Mouse (Mus musculus) forebrain, embryonic 10.5 days (tissue): Measurements from ENCODE around the gene Zfyve1. TPM values are rescaled to one million over a fixed set of nuclear protein-coding genes. Genes with fewer than 3 reads are reported as not detected.

Experiments used
- DNase-seq: peaks from one replicate; pipeline ENCODE4 v3.0.0-alpha.2; 2017; ENCODE audit warnings: low spot score; ENCODE audit errors: extremely low spot score
- H3K27ac ChIP-seq: fragments of 300-500 bp; sonication (generic); 2 replicates; pipeline ENCODE4 v1.5.1; 2016; ENCODE audit warnings: mild to moderate bottlenecking
- H3K27me3 ChIP-seq: fragments of 300-500 bp; sonication (generic); 2 replicates; pipeline ENCODE4 v1.6.1; 2016; ENCODE audit warnings: mild to moderate bottlenecking; ENCODE audit not compliant: poor library complexity, severe bottlenecking
- H3K36me3 ChIP-seq: fragments of 300-500 bp; sonication (generic); replicated peaks from 2 replicates; pipeline ENCODE4 v1.6.1; 2016; ENCODE audit warnings: mild to moderate bottlenecking, moderate library complexity
- H3K4me1 ChIP-seq: fragments of 300-500 bp; sonication (generic); 2 replicates; pipeline ENCODE4 v1.6.1; 2016
- H3K4me3 ChIP-seq: fragments of 300-500 bp; sonication (generic); 2 replicates; pipeline ENCODE4 v1.5.1; 2016; ENCODE audit warnings: mild to moderate bottlenecking, moderate library complexity
- H3K9me3 ChIP-seq: fragments of 300-500 bp; sonication (generic); 2 replicates; pipeline ENCODE4 v1.6.1; 2016; ENCODE audit warnings: mild to moderate bottlenecking, moderate library complexity
- WGBS: fragments of 180-500 bp; shearing (Covaris S2); methylation state at CpG from one replicate; pipeline ENCODE4 v1.1.7; 2016; 5-methylcytosine and 5-hydroxymethylcytosine counted together
- polyA plus RNA-seq: library from polyadenylated mRNA; unstranded; fragments of >200 nt; fragmentation: Nextera tagmentation; extraction: Ambion mirVana; gene quantifications from 2 replicates; pipeline ENCODE4 v1.2.1, GENCODE M21; 2016

Zfyve1 gene
- polyA plus RNA-seq, 1 experiment from 2014 or later: 21.3 TPM

GRCm38 (mm10) chr12:83572717-83573116 is 24.3 kb downstream of the Zfyve1 start:
- 89% methylated on average over 5 of the region's 5 CpGs for WGBS
- Histone ChIP-seq H3K27me3 (no peaks in the 10 kb centered on the region), H3K4me1 (no peaks in the 10 kb centered on the region), H3K36me3 (peaks cover 83% of the 10 kb centered on the region), H3K4me3 (no peak overlapping the region), H3K9me3 (no peaks in the 10 kb centered on the region), H3K27ac (no peak overlapping the region)
- no peak for DNase-seq

GRCm38 (mm10) chr12:83569866-83570265 is 27.2 kb downstream of the Zfyve1 start:
- Histone ChIP-seq H3K4me3 (no peak overlapping the region), H3K9me3 (no peaks in the 10 kb centered on the region), H3K27ac (no peak overlapping the region), H3K4me1 (no peaks in the 10 kb centered on the region), H3K27me3 (no peaks in the 10 kb centered on the region), H3K36me3 (peaks cover 90% of the 10 kb centered on the region)
- 81% methylated on average over 3 of the region's 3 CpGs for WGBS
- DNase-seq: no peak

DNA sequence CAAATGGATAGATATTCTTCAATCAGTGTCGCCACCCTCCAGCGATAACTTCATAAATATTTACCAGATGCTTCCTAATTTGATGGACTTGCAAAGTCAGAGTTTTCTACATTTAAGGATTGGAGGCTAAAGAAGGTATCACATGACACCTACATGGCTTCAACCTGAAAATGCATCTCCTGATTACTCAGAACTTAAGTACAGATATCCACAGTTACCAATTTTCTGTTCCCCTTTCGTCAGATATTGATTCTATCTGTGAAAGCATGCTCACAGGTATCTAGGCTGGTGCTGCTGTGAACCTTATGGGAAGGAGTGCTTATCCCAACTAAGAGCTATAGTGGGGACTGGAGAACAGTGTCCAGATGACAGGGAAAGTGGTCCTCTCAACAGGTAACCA is 34.4 kb downstream of the Zfyve1 start:
- DNase-seq: no peak
- Histone ChIP-seq H3K9me3 (no peaks in the 10 kb centered on the region), H3K4me1 (peaks cover 8% of the 10 kb centered on the region), H3K36me3 (peaks cover 93% of the 10 kb centered on the region), H3K27me3 (no peaks in the 10 kb centered on the region), H3K27ac (no peak overlapping the region), H3K4me3 (no peak overlapping the region)
- WGBS: 94% methylated on average over 3 of the region's 3 CpGs

DNA sequence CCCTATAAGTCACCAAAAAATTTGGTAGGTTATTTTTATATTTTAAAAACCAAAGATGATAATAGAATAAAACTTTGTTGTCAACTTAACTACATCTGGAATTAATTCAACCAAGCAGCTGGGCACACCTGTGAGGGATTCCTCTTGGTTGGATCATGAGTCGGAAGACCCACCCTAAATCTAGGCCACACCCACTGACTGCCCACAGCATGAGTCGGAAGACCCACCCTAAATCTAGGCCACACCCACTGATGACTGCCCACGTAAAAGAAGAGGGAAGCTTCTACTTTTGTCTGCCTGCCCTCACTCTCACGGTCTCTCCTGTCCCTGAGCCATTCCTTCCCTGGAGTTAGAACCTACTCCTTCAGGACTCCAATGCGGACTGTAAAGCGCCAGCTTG is 36.8 kb downstream of the Zfyve1 start:
- Histone ChIP-seq H3K27ac (no peak overlapping the region), H3K36me3 (peaks cover 93% of the 10 kb centered on the region), H3K4me1 (peaks cover 8% of the 10 kb centered on the region), H3K27me3 (no peaks in the 10 kb centered on the region), H3K4me3 (no peak overlapping the region), H3K9me3 (no peaks in the 10 kb centered on the region)
- no peak for DNase-seq
- WGBS: 76% methylated on average over 6 of the region's 6 CpGs

DNA sequence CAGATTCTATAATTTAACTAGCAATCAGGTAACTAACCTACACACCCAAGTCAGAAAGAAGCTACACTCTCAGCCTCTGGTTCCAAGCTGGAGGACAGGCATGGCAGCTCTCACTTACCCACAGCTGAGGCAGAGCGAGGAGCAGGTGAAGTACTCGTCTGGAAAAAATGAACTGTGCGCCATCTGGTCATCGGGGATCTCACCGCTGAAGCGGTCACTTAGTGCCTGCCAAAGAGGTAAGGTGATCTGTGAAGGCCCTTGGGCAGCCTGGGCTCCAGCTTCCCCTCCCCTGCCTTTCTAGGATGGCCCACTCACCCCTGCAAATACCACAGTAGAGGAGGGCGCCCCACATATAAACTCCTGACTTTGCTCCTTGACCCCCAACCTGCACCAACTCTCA is 38.5 kb downstream of the Zfyve1 start:
- Histone ChIP-seq H3K27ac (no peak overlapping the region), H3K27me3 (no peaks in the 10 kb centered on the region), H3K36me3 (peaks cover 93% of the 10 kb centered on the region), H3K4me1 (peaks cover 8% of the 10 kb centered on the region), H3K4me3 (no peak overlapping the region), H3K9me3 (no peaks in the 10 kb centered on the region)
- no peak for DNase-seq
- 94% methylated on average over 7 of the region's 7 CpGs for WGBS

GRCm38 (mm10) chr12:83555605-83556004 is 41.4 kb downstream of the Zfyve1 start:
- Histone ChIP-seq H3K27me3 (no peaks in the 10 kb centered on the region), H3K36me3 (peaks cover 94% of the 10 kb centered on the region), H3K4me3 (no peak overlapping the region), H3K9me3 (no peaks in the 10 kb centered on the region), H3K27ac (no peak overlapping the region), H3K4me1 (no peaks in the 10 kb centered on the region)
- 67% methylated on average over 9 of the region's 9 CpGs for WGBS
- no peak for DNase-seq

DNA sequence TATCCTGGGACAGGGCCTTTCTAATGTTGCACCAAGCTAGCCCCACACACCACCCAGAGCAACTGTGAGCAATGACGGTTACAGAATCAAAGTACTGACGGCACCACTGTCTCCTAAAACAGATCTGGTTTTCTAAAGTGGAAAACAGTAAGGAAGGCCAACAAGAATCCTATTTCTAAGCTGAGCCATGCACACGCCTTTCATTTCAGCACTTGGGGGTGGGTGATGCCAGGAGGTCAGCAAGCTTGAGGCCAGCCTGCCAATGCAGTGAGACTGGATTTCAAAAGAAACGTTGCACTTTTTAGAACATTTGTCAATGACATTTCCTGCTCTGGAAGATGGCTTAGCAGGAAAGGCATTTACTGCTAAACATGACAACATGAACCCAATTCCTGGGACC is 43.2 kb downstream of the Zfyve1 start:
- Histone ChIP-seq H3K27me3 (no peaks in the 10 kb centered on the region), H3K36me3 (peaks cover 99% of the 10 kb centered on the region), H3K27ac (no peak overlapping the region), H3K4me1 (no peaks in the 10 kb centered on the region), H3K4me3 (no peak overlapping the region), H3K9me3 (no peaks in the 10 kb centered on the region)
- DNase-seq: no peak
- WGBS: 93% methylated on average over 4 of the region's 4 CpGs

GRCm38 (mm10) chr12:83551305-83551704 is 45.7 kb downstream of the Zfyve1 start:
- Histone ChIP-seq H3K9me3 (no peaks in the 10 kb centered on the region), H3K4me3 (no peak overlapping the region), H3K4me1 (no peaks in the 10 kb centered on the region), H3K36me3 (peaks cover 96% of the 10 kb centered on the region), H3K27me3 (no peaks in the 10 kb centered on the region), H3K27ac (no peak overlapping the region)
- 97% methylated on average over 16 of the region's 16 CpGs for WGBS
- no peak for DNase-seq

DNA sequence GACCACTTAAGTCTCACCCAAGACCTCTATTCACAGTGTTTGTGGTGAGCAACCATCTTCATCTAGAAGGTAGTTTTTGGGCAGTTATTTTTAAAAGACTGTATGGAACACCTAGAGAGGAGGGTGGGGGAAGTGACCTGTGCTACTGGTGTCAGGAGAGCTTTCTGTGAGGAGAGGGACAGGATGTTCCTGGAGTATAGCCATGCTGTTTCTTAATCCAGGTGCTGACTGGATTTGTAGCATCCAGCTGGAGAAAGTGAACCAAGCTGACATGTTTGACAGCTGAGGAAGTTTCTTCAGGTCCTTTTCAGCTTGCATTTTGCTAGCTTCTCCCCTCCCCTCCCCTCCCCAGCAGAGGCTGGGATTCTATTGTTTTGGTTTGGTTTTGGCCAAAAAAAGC is 52.2 kb downstream of the Zfyve1 start:
- Histone ChIP-seq H3K4me3 (no peak overlapping the region), H3K9me3 (no peaks in the 10 kb centered on the region), H3K27me3 (no peaks in the 10 kb centered on the region), H3K27ac (no peak overlapping the region), H3K36me3 (peaks cover 68% of the 10 kb centered on the region), H3K4me1 (no peaks in the 10 kb centered on the region)
- DNase-seq: no peak

GRCm38 (mm10) chr12:83543997-83544396 is 53.0 kb downstream of the Zfyve1 start:
- Histone ChIP-seq H3K36me3 (peaks cover 68% of the 10 kb centered on the region), H3K27ac (no peak overlapping the region), H3K4me3 (no peak overlapping the region), H3K9me3 (no peaks in the 10 kb centered on the region), H3K4me1 (no peaks in the 10 kb centered on the region), H3K27me3 (no peaks in the 10 kb centered on the region)
- 91% methylated on average over 7 of the region's 7 CpGs for WGBS
- DNase-seq: no peak

DNA sequence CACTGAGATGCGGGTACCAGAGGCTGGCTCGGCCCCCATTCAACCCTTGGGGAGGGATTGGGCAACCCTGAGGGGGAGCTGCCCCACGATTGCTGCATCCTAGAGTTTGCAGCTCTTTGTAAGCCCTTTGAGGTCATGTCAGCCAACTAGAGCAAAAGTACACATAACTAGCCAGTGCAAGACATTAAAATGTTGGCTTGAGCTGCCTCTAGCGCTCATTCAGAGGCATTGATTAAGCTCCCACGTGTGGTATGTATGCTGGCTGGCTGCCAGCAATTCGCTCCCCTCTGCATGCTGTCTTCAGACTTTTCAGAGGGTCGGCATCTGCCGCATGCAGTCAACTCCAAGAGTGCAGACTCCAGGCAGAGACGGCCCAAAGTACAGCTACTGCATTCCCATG is 61.0 kb downstream of the Zfyve1 start:
- WGBS: 89% methylated on average over 9 of the region's 9 CpGs
- Histone ChIP-seq H3K4me1 (0 out of 2 replicates have a peak, but pooled peaks cover 4% of the 10 kb centered on the region), H3K9me3 (no peaks in the 10 kb centered on the region), H3K27ac (no peak overlapping the region), H3K27me3 (no peaks in the 10 kb centered on the region), H3K36me3 (peaks cover 77% of the 10 kb centered on the region), H3K4me3 (no peak overlapping the region)
- DNase-seq: no peak

- WGBS: 90% methylated on average over 11 of the region's 11 CpGs
- H3K27ac ChIP-seq: no peak overlapping the region
- DNase-seq: no peak
- no peaks in the 10 kb centered on the region for H3K9me3 ChIP-seq
- no peaks in the 10 kb centered on the region for H3K27me3 ChIP-seq
- H3K4me1 ChIP-seq: 0 out of 2 replicates have a peak, but pooled peaks cover 4% of the 10 kb centered on the region
- H3K36me3 ChIP-seq: peaks cover 71% of the 10 kb centered on the region
- no peak overlapping the region for H3K4me3 ChIP-seq
These were observed 61.6 kb downstream of the Zfyve1 start for GRCm38 (mm10) chr12:83535428-83535827.

DNA sequence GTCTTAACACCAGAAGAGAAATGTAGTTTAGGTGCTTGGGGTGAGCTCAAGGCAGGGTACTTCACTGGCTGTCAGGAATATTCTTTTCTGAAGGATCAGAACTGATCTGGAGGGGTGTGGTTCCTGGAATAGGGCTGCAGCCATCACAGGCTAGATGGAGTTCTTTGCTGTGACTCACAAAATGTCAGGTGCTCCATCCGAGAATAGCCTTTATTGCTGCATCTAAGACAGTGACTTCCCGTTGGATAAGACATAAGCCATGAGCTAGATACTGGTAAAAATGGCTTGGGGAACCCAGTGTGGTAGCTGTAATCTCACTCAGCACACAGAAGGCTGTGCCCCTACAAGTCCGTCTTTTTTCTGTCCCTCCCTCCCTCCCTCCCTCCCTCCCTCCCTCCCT is 62.8 kb downstream of the Zfyve1 start:
- 97% methylated on average over 3 of the region's 3 CpGs for WGBS

DNA sequence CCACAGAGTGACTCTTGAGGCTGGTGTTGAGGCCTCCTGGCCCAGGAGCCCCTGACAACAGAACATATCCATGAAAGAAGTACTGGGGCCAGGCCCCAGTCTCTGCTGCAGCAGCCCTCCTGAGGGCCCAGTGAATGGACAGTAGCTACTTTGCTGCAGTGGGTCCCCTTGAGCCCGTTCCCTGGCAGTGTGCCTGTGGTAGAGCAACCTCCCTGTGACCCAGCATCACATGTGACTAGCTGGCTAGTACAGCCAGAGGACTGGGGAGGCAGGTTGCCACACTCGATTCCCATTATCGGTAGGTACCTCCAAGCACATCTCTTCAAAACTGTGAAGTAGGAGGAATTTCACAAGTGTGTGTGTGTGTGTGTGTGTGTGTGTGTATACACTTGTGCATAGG is 64.1 kb downstream of the Zfyve1 start:
- WGBS: 87% methylated on average over 3 of the region's 3 CpGs
- no peak for DNase-seq
- no peak overlapping the region for H3K27ac ChIP-seq
- H3K9me3 ChIP-seq: no peaks in the 10 kb centered on the region
- no peak overlapping the region for H3K4me3 ChIP-seq
- peaks cover 53% of the 10 kb centered on the region for H3K36me3 ChIP-seq
- H3K27me3 ChIP-seq: no peaks in the 10 kb centered on the region
- peaks cover 7% of the 10 kb centered on the region; the same call in 1 of the 2 replicates for H3K4me1 ChIP-seq

More for the DNA sequence above, 62.8 kb downstream of the Zfyve1 start:
- Histone ChIP-seq H3K4me1 (0 out of 2 replicates have a peak, but pooled peaks cover 4% of the 10 kb centered on the region), H3K9me3 (no peaks in the 10 kb centered on the region), H3K36me3 (peaks cover 63% of the 10 kb centered on the region), H3K4me3 (no peak overlapping the region), H3K27ac (no peak overlapping the region), H3K27me3 (no peaks in the 10 kb centered on the region)
- DNase-seq: no peak
